Mouse (Mus musculus) skeletal muscle tissue, adult 2 months (tissue): ENCODE results near the gene Dmrt1.

ENCODE experiments used
- DNase-seq: peaks from one replicate; pipeline ENCODE4 v3.0.0-alpha.2; 2012; ENCODE audit warnings: low read depth, low spot score

Gene Dmrt1

DNA sequence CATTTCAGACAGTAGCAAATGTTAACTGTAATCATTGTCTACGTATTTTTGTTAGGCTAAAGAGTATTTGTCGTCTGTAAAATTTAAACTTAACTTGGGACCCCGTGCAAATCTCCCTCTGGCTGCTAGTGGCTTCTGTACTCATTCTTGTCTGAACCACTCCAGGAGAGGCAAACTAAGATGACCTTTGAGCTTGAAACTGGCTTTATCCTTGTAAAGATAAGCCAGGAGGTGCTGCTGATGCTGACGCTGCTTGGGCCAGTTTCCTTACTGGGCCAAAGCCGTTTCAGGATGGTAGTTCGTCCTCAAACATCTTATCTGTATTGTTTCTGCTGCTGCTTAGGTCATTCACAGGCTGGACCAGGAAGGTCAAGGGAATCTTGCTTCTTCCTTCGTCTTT lies 64.4 kb downstream of the Dmrt1 start:
- no peak for DNase-seq

- DNase-seq = no peak
Observed at GRCm38 (mm10) chr19:25574431-25574830, 69.0 kb downstream of the Dmrt1 start.

DNA sequence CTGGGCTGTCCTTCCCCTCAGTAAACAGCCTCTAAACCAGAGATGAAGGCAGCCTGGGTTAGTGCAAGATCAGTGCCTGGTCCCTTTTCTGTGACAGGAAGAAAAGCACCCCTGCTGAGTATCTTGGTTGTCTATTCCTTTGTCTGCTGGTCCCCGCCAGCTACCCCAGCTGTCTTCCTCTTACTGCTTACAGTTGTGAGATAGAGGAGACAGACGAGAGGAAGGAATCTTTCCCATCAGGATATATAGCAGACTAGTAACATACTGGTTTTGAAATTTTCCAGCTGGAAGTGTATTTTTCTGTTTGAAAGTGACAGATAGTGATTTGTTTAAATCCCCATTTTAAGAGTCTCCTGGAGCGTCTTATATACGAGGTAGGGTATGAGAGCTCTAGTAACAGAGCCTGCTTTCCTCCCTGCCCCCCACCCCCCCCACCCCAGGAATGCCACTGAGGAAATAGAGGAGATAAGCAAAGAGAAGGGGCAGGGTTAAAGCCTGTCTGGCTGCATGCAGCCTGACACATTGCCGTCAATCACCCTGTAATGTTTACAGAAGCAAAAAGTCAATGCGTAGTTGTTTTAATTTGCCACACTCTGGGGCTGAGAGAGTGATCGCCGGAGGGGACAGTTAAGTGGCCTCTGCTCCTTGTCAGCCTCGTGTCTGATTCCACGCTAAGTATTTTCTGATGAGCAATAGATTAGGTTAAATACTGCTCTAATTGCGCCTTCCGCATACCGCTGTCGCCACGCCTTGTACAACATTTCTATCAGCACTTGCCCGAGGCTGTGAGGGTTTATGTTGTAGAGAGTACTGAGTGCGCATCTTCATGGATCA lies 69.8 kb downstream of the Dmrt1 start:
- DNase-seq = no peak

- DNase-seq = no peak
Observed at GRCm38 (mm10) chr19:25578358-25578757, 72.9 kb downstream of the Dmrt1 start.

- DNase-seq = no peak
Observed at GRCm38 (mm10) chr19:25579440-25579839, 74.0 kb downstream of the Dmrt1 start.

DNA sequence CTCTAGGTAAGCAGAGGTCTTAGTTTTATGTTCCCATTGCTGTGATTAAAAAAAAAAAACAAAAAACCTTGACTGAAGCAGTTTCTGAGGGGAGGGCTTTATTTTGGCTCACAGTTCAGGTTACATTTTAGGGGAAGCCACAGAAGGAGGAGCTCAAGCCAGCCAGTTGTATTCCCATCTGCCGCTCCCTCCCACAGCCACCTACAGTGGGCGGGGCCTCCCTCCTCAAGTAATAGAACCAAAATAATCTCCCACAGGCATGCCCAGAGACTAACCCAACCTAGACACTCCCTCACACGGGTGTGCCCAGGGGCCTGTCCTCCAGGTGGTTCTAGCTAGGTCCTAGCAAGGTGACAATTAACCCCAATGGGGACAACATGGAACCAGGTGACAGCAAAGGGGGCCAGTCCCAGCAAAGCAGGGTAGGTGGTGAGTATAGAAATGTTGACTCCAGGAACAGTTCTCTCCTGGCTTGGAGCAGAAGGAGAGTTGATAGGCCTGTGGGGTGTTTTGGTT lies 92.4 kb downstream of the Dmrt1 start:
- no peak for DNase-seq

- DNase-seq = no peak
Observed at GRCm38 (mm10) chr19:25598626-25599025, 93.2 kb downstream of the Dmrt1 start.

- DNase-seq = no peak
Observed at GRCm38 (mm10) chr19:25601966-25602365, 96.5 kb downstream of the Dmrt1 start.

DNA sequence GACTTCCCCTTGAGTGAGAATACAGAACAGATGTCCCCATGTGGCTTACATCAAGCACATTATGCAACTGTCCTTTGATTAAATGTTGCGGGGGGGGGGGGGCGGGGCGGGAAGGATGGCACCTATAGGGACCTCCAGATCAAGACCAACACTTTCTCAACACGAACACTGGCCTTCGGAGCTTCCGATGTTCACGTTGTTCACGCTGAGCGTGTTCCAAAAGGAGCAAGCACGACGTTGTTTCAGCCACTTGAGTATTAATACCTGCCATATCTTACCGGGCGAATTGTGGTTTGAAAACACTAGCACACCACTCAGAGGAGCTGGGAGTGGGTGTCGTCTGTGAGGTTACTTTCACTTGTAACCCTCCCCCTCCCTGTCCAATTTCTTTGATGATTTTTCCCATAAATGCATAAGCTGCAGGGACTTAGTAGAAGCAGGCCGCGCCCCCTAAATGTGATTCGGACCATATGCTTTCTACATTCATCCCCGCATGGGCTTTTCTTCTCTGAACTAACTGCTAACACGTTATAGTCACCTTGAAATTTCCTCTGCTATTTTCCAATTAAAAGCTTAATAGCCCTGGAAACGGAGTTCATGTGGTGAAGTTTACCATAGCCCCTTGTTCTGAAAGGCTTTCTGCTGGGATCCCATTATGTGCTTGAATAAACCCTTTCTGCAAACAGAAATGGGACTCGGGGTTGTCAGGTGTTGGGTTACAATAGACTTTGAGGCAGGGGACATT lies 102.2 kb downstream of the Dmrt1 start:
- DNase-seq = no peak

- no peak for DNase-seq
Observed at GRCm38 (mm10) chr19:25608206-25608580, 102.8 kb downstream of the Dmrt1 start.

- DNase-seq = no peak
Observed at GRCm38 (mm10) chr19:25608961-25609850, 103.8 kb downstream of the Dmrt1 start.

- no peak for DNase-seq
Observed at GRCm38 (mm10) chr19:25610015-25610410, 104.6 kb downstream of the Dmrt1 start, which contains the start of gene Dmrt3. Dmrt3 (plus strand) TSS chr19:25610301.

DNA sequence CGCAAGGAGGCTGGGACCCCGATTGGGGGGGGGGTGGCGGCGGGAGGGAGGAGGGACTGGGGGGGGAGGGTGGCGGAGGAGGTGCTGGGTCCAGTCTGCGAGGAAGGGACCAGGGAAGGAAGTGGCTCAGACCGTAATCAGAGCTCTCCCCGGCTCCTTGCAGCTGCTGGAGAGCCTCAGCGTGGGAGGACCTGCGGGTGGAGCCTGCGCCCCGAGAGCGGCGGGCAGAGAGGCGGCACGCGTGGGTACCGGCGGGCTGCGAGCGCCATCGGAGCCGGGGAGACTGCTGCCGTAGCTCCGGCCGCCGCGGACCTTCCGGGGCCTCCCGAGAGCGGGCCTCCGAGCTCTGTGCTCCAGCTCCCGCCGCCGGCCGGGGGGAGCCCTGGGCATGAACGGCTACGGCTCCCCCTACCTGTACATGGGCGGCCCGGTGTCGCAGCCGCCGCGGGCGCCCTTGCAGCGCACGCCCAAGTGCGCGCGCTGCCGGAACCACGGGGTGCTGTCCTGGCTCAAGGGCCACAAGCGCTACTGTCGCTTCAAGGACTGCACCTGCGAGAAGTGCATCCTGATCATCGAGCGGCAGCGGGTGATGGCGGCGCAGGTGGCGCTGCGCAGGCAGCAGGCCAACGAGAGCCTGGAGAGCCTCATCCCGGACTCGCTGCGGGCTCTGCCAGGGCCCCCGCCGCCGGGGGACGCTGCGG lies 105.1 kb downstream of the Dmrt1 start:
- no peak for DNase-seq

DNA sequence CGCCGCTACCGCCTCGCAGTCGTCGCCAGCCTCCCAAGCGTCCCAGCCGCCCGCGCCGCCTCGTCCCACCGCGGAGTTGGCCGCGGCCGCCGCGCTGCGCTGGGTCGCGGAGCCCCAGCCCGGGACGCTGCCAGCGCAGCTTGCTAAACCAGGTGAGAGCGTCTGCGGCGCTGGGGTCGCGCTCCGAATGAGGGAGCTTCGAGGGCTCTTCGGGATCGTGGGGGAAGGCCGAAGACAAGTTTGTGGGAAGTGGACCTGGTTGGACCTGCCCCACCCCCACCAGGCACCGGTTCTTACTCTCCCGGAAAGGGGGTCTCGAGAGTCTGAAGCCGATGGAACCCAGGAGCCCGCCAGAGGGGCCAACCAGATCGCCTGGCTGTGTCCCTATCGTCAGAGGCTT lies 105.7 kb downstream of the Dmrt1 start:
- no peak for DNase-seq

DNA sequence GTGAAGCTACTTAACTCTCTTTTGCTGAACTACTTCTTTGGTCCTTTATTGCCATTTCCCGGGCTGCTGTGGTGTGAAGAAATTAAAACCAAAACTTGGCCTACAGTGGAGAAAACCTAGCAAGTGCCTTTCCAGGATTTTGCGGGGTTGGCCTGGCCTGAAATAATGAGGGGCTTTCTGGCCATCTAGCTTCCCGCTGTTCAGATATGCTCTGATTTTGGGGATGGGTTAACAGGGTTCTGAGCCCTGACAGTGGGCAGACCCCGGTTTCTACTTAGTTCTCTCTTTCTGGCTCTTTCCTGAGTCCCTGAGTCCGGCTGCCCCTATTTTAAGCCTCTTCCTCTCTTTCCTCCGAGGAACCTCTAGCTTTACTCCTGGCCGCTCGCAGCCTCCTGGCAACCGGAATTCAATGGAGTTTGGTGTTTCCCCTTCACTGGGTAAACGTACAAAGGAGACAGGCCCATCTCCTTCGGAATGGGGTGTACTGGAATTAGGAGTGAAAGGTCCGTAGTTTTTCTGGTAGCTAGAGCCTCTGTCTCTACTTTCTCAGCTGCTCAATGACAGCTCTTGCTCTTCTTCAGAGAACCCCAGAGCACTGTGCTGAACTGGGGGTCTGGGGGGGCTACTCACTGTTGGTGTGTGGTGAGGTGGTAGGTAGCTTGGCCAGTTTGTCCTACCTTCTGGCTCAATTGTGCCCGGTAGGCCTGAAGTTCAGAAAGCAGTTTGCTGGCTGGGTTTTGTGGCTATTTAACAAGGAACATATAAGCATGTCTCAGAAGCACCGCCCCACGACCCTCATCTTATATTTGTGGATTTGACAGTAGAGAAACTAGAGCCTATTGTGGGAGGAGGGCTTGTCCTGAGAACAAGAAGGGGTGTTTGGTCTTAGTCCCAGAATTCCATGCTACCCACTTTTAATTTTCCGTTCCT lies 106.7 kb downstream of the Dmrt1 start:
- DNase-seq = no peak

DNA sequence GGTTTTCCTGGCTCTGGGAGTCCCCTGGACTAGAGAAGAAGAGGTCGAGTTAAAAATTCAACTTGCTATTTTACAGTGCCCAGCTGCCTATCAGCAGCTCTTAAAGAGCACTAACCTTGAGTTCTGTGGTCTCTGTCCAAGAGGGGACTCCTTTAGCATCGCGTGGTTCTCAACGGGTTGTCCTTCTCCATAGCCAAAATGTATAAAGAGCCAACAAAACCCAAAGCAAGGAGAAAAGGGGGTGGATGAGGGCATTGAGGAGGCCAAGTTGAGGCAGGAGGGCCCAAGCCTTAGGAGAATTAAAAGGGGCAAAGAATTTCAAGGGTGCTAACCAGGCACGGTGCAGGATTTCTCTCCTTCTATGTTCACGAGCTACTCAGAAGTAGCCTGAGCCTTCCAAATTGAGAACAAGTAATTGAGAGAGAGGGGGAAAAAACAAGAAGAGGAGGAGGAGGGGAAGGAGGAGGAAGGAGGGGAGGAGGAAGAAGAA lies 107.4 kb downstream of the Dmrt1 start:
- DNase-seq = no peak

- DNase-seq = no peak
Observed at GRCm38 (mm10) chr19:25613476-25614300, 108.3 kb downstream of the Dmrt1 start.

DNA sequence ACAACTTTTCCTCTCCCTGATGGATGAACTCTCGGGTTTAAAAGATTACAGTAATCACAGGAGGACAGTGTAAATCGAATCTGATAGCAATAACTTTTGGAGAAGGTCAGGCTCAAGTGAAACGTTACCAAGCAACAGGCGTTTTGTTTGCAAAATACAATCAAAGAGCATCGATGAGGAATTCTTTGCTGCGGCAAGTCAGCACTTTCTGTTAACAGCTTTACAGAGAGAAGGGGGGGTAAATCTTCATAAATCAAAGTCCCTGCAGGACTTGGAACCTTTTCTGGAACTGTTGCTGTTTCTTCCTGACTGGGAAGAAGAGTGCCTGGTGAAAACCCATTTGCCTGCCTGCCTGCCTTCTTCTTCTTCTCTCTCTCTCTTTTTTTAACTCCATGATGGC lies 110.5 kb downstream of the Dmrt1 start:
- DNase-seq = no peak
